Mouse (Mus musculus) cortical plate, adult 2 months (tissue): Measurements from ENCODE around the gene Kif26a.

Source experiments
- CTCF ChIP-seq: fragments of 200-500 bp; IDR thresholded peaks from 2 replicates; pipeline ENCODE4 v1.5.1; 2011; ENCODE audit warnings: mild to moderate bottlenecking, control low read depth, low read length; ENCODE audit not compliant: insufficient read depth; ENCODE audit errors: extremely low read depth
- POLR2A ChIP-seq: fragments of 200-500 bp; IDR thresholded peaks from 2 replicates; pipeline ENCODE4 v1.6.1; 2011; ENCODE audit warnings: mild to moderate bottlenecking, low read length, control low read depth; ENCODE audit not compliant: insufficient read depth; ENCODE audit errors: extremely low read depth

DNA sequence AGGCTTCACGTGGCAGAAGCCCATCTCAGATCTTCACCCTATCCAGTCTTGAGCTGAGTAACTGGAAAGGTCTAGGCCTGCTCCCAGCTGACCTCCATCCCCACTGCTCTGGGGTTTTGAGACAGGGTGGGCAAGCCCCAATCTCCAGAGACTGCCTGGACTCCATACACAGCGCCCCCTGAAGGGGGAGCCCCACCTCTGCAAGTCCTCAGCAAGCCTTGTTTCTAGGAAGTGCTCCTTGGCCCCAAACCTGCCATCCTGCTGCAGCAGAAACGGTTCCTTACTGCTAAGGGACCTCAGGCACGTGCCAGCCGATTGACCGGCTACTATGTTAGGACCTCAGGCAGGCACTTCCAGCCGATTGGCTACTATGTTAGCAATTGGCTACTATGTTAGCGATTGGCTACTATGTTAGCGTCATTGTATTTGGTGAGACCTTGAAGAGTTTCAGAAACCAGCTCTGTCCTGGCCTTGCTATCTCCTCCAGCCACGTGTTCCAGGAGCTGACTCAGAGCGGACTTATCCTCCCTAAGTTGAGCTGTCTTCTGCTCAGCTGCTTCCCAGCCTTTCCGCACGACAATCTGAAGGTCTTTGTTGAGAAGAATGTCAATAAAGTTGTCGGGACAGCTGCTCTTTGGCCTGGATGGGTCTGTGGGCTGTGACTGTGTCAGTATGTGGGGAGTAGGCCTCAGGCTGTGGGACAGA is 18.9 kb upstream of the Kif26a start:
- TF ChIP-seq POLR2A, result no peak
- no peak for TF ChIP-seq CTCF
